Mouse (Mus musculus) liver, embryonic 14.5 days (tissue): ENCODE data around the gene Lamtor2. TPM values are rescaled to one million over a fixed set of nuclear protein-coding genes. Genes with fewer than 3 reads are reported as not detected.

ENCODE experiments used
- ATAC-seq: fragments of 200-750 bp; cut with Nextera tagmentation; 2 replicates; pipeline ENCODE4 v1.8.0; 2017; ENCODE audit warnings: moderate number of reproducible peaks, mild to moderate bottlenecking, moderate library complexity; ENCODE audit not compliant: insufficient read depth
- DNase-seq, 3 experiments: peaks; one replicate each; pipeline ENCODE4 v3.0.0-alpha.2; 2012 to 2013; ENCODE audit warnings: low read depth in 3 of 3, low spot score in 3 of 3
- H3K27ac ChIP-seq: fragments of 300-500 bp; sonication (generic); 2 replicates; pipeline ENCODE4 v1.5.1; 2014; ENCODE audit warnings: moderate library complexity, mild to moderate bottlenecking, control low read depth, inconsistent platforms
- H3K27me3 ChIP-seq: fragments of 300-500 bp; sonication (generic); 2 replicates; pipeline ENCODE4 v1.6.1; 2014; ENCODE audit warnings: mild to moderate bottlenecking, low read length, moderate library complexity; ENCODE audit not compliant: control insufficient read depth, insufficient read depth
- H3K36me3 ChIP-seq: fragments of 300-500 bp; sonication (generic); replicated peaks from 2 replicates; pipeline ENCODE4 v1.6.1; 2014; ENCODE audit warnings: low read depth; ENCODE audit not compliant: control insufficient read depth, insufficient read depth
- H3K4me1 ChIP-seq, 2 experiments: fragments of 200-500 bp in 1 of 2; fragments of 300-500 bp in 1 of 2; sonication (generic) in 1 of 2; replicated peaks; 2 replicates each; pipeline ENCODE4 v1.6.1; 2012 to 2014; ENCODE audit warnings: antibody characterized with exemption in 1 of 2, inconsistent platforms in 1 of 2, low read length in 1 of 2; ENCODE audit not compliant: control insufficient read depth in 2 of 2, insufficient read depth in 2 of 2
- H3K4me2 ChIP-seq: fragments of 300-500 bp; sonication (generic); 2 replicates; pipeline ENCODE4 v1.6.1; 2014; ENCODE audit warnings: low read depth, mild to moderate bottlenecking, control low read depth, moderate library complexity
- H3K4me3 ChIP-seq, 2 experiments: fragments of 200-500 bp in 1 of 2; fragments of 300-500 bp in 1 of 2; sonication (generic) in 1 of 2; 2 replicates each; pipeline ENCODE4 v1.5.1; 2012 to 2014; ENCODE audit warnings: low read depth in 2 of 2, low read length in 2 of 2, mild to moderate bottlenecking in 2 of 2, control low read depth in 1 of 2, inconsistent platforms in 1 of 2, moderate library complexity in 1 of 2; ENCODE audit not compliant: insufficient read depth in 1 of 2
- H3K9ac ChIP-seq: fragments of 300-500 bp; sonication (generic); replicated peaks from 2 replicates; pipeline ENCODE4 v1.6.1; 2014; ENCODE audit warnings: mild to moderate bottlenecking, control low read depth, moderate library complexity
- H3K9me3 ChIP-seq: fragments of 300-500 bp; sonication (generic); 2 replicates; pipeline ENCODE4 v1.6.1; 2016; ENCODE audit warnings: low read length, mixed read lengths; ENCODE audit not compliant: control insufficient read depth
- CTCF ChIP-seq: IDR thresholded peaks from 2 replicates; pipeline ENCODE4 v1.5.1; 2016; ENCODE audit warnings: antibody characterized with exemption, low read depth, control low read depth
- EP300 ChIP-seq: IDR thresholded peaks from 2 replicates; pipeline ENCODE4 v1.6.1; 2016; ENCODE audit warnings: antibody characterized with exemption, low read depth
- WGBS: fragments of 180-500 bp; shearing (Covaris S2); extraction: QIAGEN DNeasy Blood & Tissue Kit; methylation state at CpG from one replicate; pipeline ENCODE4 v1.1.7; 2014; ENCODE audit not compliant: insufficient replicate concordance; 5-methylcytosine and 5-hydroxymethylcytosine counted together
- polyA plus RNA-seq, 2 experiments: library from polyadenylated mRNA; depleted of rRNA in 1 of 2; stranded (reverse) in 1 of 2; unstranded in 1 of 2; fragments of >200 nt; fragmentation: Nextera tagmentation in 1 of 2; extraction: Ambion mirVana in 1 of 2; gene quantifications; 2 replicates each; pipeline versions ENCODE4 v1.2.1 to v1.2.3; 2012 to 2014

Gene Lamtor2
- polyA plus RNA-seq, 2 experiments, result 62.0 to 73.1 TPM

DNA sequence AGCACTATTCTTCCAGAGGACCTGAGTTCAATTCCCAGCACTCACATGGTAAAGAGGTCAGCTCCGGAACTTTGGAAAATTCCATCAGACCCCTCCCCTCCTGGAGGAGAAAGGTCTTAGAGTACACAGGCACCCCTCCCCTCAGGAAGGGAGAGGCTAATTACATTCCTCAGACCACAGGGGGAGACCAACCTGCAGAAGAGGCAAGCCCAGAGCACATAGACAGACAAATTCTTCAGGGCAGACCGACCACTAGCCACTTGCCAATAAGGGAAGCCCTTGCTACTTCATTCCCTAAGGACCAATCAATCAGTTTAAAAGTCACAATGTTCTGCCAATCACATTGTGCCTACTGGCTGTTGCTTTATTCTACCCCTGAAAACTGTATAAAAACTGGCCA is 20.0 kb upstream of the Lamtor2 start:
- Histone ChIP-seq H3K4me1 (peaks cover 0 to 4% of the 10 kb centered on the region in 2 experiments; a peak in 1 of 4 replicates), H3K4me2 (no peak overlapping the region), H3K9ac (no peak overlapping the region), H3K36me3 (peaks cover 7% of the 10 kb centered on the region), H3K4me3 (no peak overlapping the region), H3K27ac (no peak overlapping the region), H3K9me3 (no peaks in the 10 kb centered on the region), H3K27me3 (no peaks in the 10 kb centered on the region)
- 74% methylated on average over 2 of the region's 2 CpGs for WGBS
- TF ChIP-seq EP300, result no peak
- TF ChIP-seq CTCF, result no peak
- DNase-seq (no peak), ATAC-seq (no peak)

DNA sequence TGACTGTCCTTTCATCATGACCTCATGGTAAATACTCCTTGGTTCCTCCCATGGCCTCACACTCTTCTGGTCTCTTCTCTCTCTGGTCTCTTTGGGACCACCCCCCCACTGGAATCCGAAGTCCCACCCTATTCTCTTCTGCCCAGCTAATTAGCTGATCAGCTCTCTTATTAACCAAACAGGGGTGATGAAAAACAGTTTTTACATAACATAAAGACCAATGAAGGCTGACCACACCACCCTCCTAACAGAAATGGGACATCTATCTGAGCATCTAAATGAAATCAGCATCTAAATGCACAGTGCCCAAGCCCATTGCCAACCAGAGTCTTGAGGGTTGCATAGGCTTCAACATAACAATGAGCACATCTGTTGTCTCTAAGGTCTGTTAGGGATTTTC is 19.0 kb upstream of the Lamtor2 start:
- Histone ChIP-seq H3K27me3 (no peaks in the 10 kb centered on the region), H3K4me3 (no peak overlapping the region), H3K4me2 (no peak overlapping the region), H3K36me3 (peaks cover 13% of the 10 kb centered on the region), H3K9ac (no peak overlapping the region), H3K4me1 (peaks cover 0 to 6% of the 10 kb centered on the region in 2 experiments; a peak in 1 of 4 replicates), H3K9me3 (no peaks in the 10 kb centered on the region), H3K27ac (no peak overlapping the region)
- 56% methylated on average over 1 of the region's 1 CpGs for WGBS
- DNase-seq (no peak), ATAC-seq (no peak)
- TF ChIP-seq EP300, result no peak
- TF ChIP-seq CTCF, result no peak

DNA sequence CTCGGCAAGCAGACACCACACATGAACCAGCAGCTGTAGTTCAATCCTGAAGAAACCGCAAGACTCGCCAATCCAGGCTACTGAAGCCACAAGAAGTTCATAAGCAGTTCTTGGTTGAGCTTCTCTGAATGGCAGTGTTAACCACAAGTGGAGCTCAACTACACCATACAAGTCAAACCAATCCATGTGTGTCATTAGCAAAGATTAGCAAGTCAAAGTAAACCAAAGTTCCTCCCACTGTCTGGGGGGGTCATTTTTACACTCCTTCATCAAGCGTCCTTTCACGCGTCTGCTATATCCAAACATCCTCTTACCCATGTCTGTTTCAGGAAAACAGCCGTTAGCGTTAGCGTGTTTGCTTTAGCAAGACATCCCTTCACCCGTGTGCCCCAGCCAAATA is 17.5 kb upstream of the Lamtor2 start:
- H3K27me3 ChIP-seq, result no peaks in the 10 kb centered on the region
- 80% methylated on average over 10 of the region's 10 CpGs for WGBS
- TF ChIP-seq EP300, result no peak
- TF ChIP-seq CTCF, result no peak
- H3K9me3 ChIP-seq, result no peaks in the 10 kb centered on the region
- no peak overlapping the region for H3K9ac ChIP-seq
- H3K4me2 ChIP-seq, result no peak overlapping the region
- H3K36me3 ChIP-seq, result peaks cover 22% of the 10 kb centered on the region
- DNase-seq (no peak), ATAC-seq (no peak)
- H3K4me1 ChIP-seq, result peaks cover 0 to 6% of the 10 kb centered on the region in 2 experiments; a peak in 1 of 4 replicates
- H3K4me3 ChIP-seq, result no peak overlapping the region
- H3K27ac ChIP-seq, result no peak overlapping the region

DNA sequence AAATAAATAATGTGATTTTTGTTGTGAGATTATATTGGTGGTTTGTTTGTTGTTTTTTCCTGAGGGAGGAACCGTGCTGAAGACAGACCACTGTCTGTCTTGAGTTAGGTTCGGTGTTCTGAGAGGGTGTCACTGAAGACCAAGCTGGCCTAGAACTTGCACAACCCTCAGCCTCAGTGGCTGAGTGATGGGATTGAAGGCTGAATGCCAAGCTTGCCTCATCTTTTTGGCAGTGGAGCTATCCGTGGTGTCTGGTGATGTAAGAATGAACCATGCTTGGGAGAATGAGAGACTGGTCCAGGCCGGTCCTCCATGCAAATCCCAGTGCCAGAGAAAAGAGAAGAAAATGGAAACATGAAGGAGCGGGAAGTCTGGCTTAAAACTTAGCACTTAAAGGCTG is 16.8 kb upstream of the Lamtor2 start:
- H3K9ac ChIP-seq, result no peak overlapping the region
- DNase-seq, result no peak
- peaks cover 0 to 6% of the 10 kb centered on the region in 2 experiments; a peak in 1 of 4 replicates for H3K4me1 ChIP-seq
- TF ChIP-seq EP300, result no peak
- TF ChIP-seq CTCF, result no peak
- peaks cover 22% of the 10 kb centered on the region for H3K36me3 ChIP-seq
- H3K27me3 ChIP-seq, result no peaks in the 10 kb centered on the region
- WGBS, result 80% methylated on average over 5 of the region's 5 CpGs
- H3K9me3 ChIP-seq, result no peaks in the 10 kb centered on the region
- ATAC-seq, result no peak
- no peak overlapping the region for H3K4me3 ChIP-seq
- H3K4me2 ChIP-seq, result no peak overlapping the region
- H3K27ac ChIP-seq, result no peak overlapping the region

DNA sequence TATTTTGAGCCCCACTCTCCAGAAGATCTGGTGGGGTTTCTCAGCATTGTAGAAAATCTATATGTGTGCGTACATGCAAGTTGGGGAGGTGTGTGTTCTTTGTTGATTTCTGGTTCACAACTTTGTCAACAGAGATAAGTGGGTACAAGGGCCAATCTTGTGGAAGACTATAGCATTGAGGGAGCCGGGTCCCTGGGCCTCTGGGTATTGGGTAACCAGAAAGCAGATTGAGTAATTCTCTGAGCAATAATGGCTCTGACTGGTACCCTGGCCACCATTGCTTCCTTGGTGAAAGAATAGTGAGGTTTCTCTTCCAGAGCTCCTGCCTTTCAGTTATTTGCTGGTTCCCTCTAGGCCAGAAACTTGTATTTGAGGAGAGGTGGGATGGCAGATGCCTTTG is 16.2 kb upstream of the Lamtor2 start:
- H3K9ac ChIP-seq, result no peak overlapping the region
- ATAC-seq (peak; percentile 53), DNase-seq (no peak)
- H3K4me3 ChIP-seq, result no peak overlapping the region
- WGBS, result 63% methylated on average over 2 of the region's 2 CpGs
- H3K4me2 ChIP-seq, result no peak overlapping the region
- peaks cover 26% of the 10 kb centered on the region for H3K36me3 ChIP-seq
- no peak overlapping the region for H3K27ac ChIP-seq
- peaks cover 0 to 6% of the 10 kb centered on the region in 2 experiments; a peak in 1 of 4 replicates for H3K4me1 ChIP-seq
- no peaks in the 10 kb centered on the region for H3K9me3 ChIP-seq
- H3K27me3 ChIP-seq, result no peaks in the 10 kb centered on the region
- TF ChIP-seq EP300 (no peak), CTCF (no peak)
